Mouse (Mus musculus) CH12.LX (cell line): ENCODE measurements around the gene Ogdhl. TPM values are rescaled to one million over a fixed set of nuclear protein-coding genes. Genes with fewer than 3 reads are reported as not detected.

Source experiments
- DNase-seq: peaks from one replicate; pipeline ENCODE4 v3.0.0-alpha.2; 2013; ENCODE audit errors: extremely low read depth
- H3K27ac ChIP-seq: 2 replicates; pipeline ENCODE4 v1.5.1; 2012; ENCODE audit warnings: low read depth, mild to moderate bottlenecking, control low read depth, moderate library complexity; ENCODE audit not compliant: insufficient read depth
- H3K27me3 ChIP-seq: replicated peaks from 2 replicates; pipeline ENCODE3; 2012; ENCODE audit warnings: inconsistent platforms
- H3K36me3 ChIP-seq, 2 experiments: replicated peaks in 1 of 2; 2 replicates each; pipeline versions ENCODE3 to v1.6.1; 2012; ENCODE audit warnings: inconsistent platforms in 1 of 2, low read length in 1 of 2, mild to moderate bottlenecking in 1 of 2, mixed read lengths in 1 of 2, moderate library complexity in 1 of 2; ENCODE audit not compliant: control insufficient read depth in 1 of 2, insufficient read depth in 1 of 2
- H3K4me1 ChIP-seq, 2 experiments: 2 replicates each; pipeline ENCODE4 v1.6.1; 2012; ENCODE audit warnings: inconsistent platforms in 1 of 2, moderate library complexity in 1 of 2; ENCODE audit not compliant: insufficient read depth in 2 of 2, control insufficient read depth in 1 of 2
- H3K4me2 ChIP-seq: 2 replicates; pipeline ENCODE4 v1.6.1; 2012; ENCODE audit warnings: low read depth, mild to moderate bottlenecking, control low read depth; ENCODE audit not compliant: poor library complexity, insufficient read depth, severe bottlenecking
- H3K4me3 ChIP-seq, 3 experiments: fragments of 150-350 bp in 1 of 3; sonication (generic) in 1 of 3; replicated peaks in 1 of 3; 2 replicates each; pipeline versions ENCODE3 to v1.5.1; 2011 to 2012; ENCODE audit warnings: low read depth in 2 of 3, low read length in 2 of 3, mild to moderate bottlenecking in 2 of 3, moderate library complexity in 2 of 3, control low read depth in 1 of 3, improper control_type of control experiment in 1 of 3, inconsistent platforms in 1 of 3, mixed read lengths in 1 of 3; ENCODE audit not compliant: poor library complexity in 1 of 3
- H3K79me2 ChIP-seq: replicated peaks from 2 replicates; pipeline ENCODE4 v1.6.1; 2012; ENCODE audit warnings: mild to moderate bottlenecking, moderate library complexity; ENCODE audit not compliant: control insufficient read depth, poor library complexity, insufficient read depth, severe bottlenecking; ENCODE audit errors: extremely low read depth
- H3K9ac ChIP-seq: 2 replicates; pipeline ENCODE4 v1.6.1; 2012; ENCODE audit warnings: low read depth, mild to moderate bottlenecking, control low read depth, moderate library complexity; ENCODE audit not compliant: insufficient read depth
- H3K9me3 ChIP-seq: replicated peaks from 2 replicates; pipeline ENCODE3; 2012; ENCODE audit warnings: low read length, inconsistent platforms, mixed read lengths
- CHD1 ChIP-seq: IDR thresholded peaks from 2 replicates; pipeline ENCODE4 v1.6.1; 2012; ENCODE audit warnings: low read depth, low read length, improper control_type of control experiment, inconsistent platforms
- CHD2 ChIP-seq: IDR thresholded peaks from 2 replicates; pipeline ENCODE4 v1.6.1; 2011; ENCODE audit warnings: low read length, improper control_type of control experiment
- CTCF ChIP-seq, 2 experiments: IDR thresholded peaks in 1 of 2; conservative IDR thresholded peaks in 1 of 2; 2 replicates each; pipeline ENCODE4 v1.5.1; 2011 to 2012; ENCODE audit warnings: low read depth in 2 of 2, low read length in 2 of 2, improper control_type of control experiment in 1 of 2, inconsistent platforms in 1 of 2, mild to moderate bottlenecking in 1 of 2, moderate library complexity in 1 of 2
- EP300 ChIP-seq: IDR thresholded peaks from 2 replicates; pipeline ENCODE4 v1.6.1; 2011; ENCODE audit warnings: low read length, improper control_type of control experiment
- ETS1 ChIP-seq: conservative IDR thresholded peaks from 2 replicates; pipeline ENCODE4 v1.6.1; 2012; ENCODE audit warnings: low read depth, mild to moderate bottlenecking, inconsistent platforms, low read length, improper control_type of control experiment, moderate library complexity
- GABPA ChIP-seq: IDR thresholded peaks from 2 replicates; pipeline ENCODE4 v1.6.1; 2012; ENCODE audit warnings: low read depth, low read length, improper control_type of control experiment, inconsistent platforms; ENCODE audit not compliant: insufficient replicate concordance
- IRF4 ChIP-seq: IDR thresholded peaks from 2 replicates; pipeline ENCODE4 v1.6.1; 2014; ENCODE audit warnings: low read depth, mild to moderate bottlenecking, inconsistent platforms, low read length, improper control_type of control experiment
- JUN ChIP-seq: IDR thresholded peaks from 2 replicates; pipeline ENCODE4 v1.6.1; 2011; ENCODE audit warnings: low read depth, mild to moderate bottlenecking, low read length, improper control_type of control experiment, moderate library complexity; ENCODE audit not compliant: insufficient read depth
- JUND ChIP-seq: conservative IDR thresholded peaks from 2 replicates; pipeline ENCODE4 v1.6.1; 2011; ENCODE audit warnings: low read depth, low read length, improper control_type of control experiment
- KAT2A ChIP-seq: IDR thresholded peaks from 2 replicates; pipeline ENCODE4 v1.6.1; 2012; ENCODE audit warnings: low read length, improper control_type of control experiment, inconsistent platforms; ENCODE audit not compliant: insufficient replicate concordance
- MAFK ChIP-seq: IDR thresholded peaks from 2 replicates; pipeline ENCODE4 v1.6.1; 2011; ENCODE audit warnings: low read length, improper control_type of control experiment; ENCODE audit not compliant: insufficient replicate concordance
- MAZ ChIP-seq: IDR thresholded peaks from 2 replicates; pipeline ENCODE4 v1.6.1; 2012; ENCODE audit warnings: low read depth, mild to moderate bottlenecking, inconsistent platforms, low read length, improper control_type of control experiment, moderate library complexity
- NELFE ChIP-seq: IDR thresholded peaks from 2 replicates; pipeline ENCODE4 v1.6.1; 2011; ENCODE audit warnings: low read depth, low read length, improper control_type of control experiment
- NRF1 ChIP-seq: IDR thresholded peaks from 2 replicates; pipeline ENCODE4 v1.6.1; 2014; ENCODE audit warnings: low read depth, mild to moderate bottlenecking, inconsistent platforms, low read length, improper control_type of control experiment, moderate library complexity
- PAX5 ChIP-seq: IDR thresholded peaks from 2 replicates; pipeline ENCODE4 v1.6.1; 2012; ENCODE audit warnings: low read length, inconsistent platforms, mixed read lengths
- POLR2AphosphoS2 ChIP-seq: IDR thresholded peaks from 2 replicates; pipeline ENCODE4 v1.6.1; 2011; ENCODE audit warnings: low read depth, low read length, improper control_type of control experiment
- RAD21 ChIP-seq: IDR thresholded peaks from 2 replicates; pipeline ENCODE4 v1.6.1; 2011; ENCODE audit warnings: low read depth, mild to moderate bottlenecking, low read length, improper control_type of control experiment, moderate library complexity
- SIN3A ChIP-seq: IDR thresholded peaks from 2 replicates; pipeline ENCODE4 v1.6.1; 2012; ENCODE audit warnings: low read length, improper control_type of control experiment, inconsistent platforms
- TBP ChIP-seq: conservative IDR thresholded peaks from 2 replicates; pipeline ENCODE4 v1.6.1; 2011; ENCODE audit warnings: low read depth, low read length, improper control_type of control experiment
- TCF12 ChIP-seq: IDR thresholded peaks from 2 replicates; pipeline ENCODE4 v1.6.1; 2014; ENCODE audit warnings: low read depth, mild to moderate bottlenecking, inconsistent platforms, low read length, improper control_type of control experiment
- dilution Hi-C: fragments of 300-500 bp; cut with MboI; formaldehyde crosslinking; loops from 2 replicates; pipeline ENCODE4 v1.14.3; 2020; ENCODE audit warnings: low sequenced_read_pairs; ENCODE audit not compliant: extremely low pct_unique_long_range_greater_than_20kb, extremely low pct_ligation_motif_present
- in situ Hi-C: fragments of 300-500 bp; cut with MboI; formaldehyde crosslinking; loops from 3 replicates; pipeline ENCODE4 v1.14.3; 2019; ENCODE audit warnings: low sequenced_read_pairs, low pct_ligation_motif_present, low pct_unique_long_range_greater_than_20kb, mixed read lengths
- polyA plus RNA-seq: library from polyadenylated mRNA; unstranded; fragments of >175 nt; gene quantifications from 2 replicates; pipeline ENCODE4 v1.2.1, GENCODE M21; 2012; ENCODE audit warnings: low read depth; ENCODE audit not compliant: insufficient read length
- total RNA-seq, 2 experiments: library from RNA; depleted of rRNA; stranded (reverse); fragments of 300-350 nt in 1 of 2; fragments of >200 nt in 1 of 2; gene quantifications; 2 replicates each; pipeline ENCODE4 v1.2.3; 2012 to 2014

Gene Ogdhl
- total and polyA plus RNA-seq, 3 experiments = 1.4 to 11.1 (median 6.5) TPM

DNA sequence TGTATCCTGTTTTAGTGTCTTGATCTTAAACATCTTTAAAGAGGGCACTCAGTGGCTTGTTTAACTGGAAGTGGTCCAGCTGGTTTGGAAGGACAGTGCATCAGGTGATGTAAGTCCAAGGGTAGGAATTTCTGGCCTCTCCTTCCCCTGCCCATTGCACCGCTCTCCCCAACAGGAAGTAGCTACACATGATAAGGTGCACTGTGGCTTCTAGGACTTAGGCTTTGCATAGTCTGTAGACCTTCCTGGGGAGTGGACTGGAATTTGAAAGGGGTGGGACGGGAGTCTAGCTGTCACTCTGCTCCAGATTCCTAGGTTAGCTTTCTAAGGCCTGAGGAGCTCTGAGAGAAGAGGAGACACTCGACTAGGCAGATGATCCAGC is 58.3 kb downstream of the Ogdhl start:
- dilution Hi-C loops = no loop called here
- DNase-seq = no peak
- H3K27me3 ChIP-seq = peaks cover 20% of the 10 kb centered on the region

DNA sequence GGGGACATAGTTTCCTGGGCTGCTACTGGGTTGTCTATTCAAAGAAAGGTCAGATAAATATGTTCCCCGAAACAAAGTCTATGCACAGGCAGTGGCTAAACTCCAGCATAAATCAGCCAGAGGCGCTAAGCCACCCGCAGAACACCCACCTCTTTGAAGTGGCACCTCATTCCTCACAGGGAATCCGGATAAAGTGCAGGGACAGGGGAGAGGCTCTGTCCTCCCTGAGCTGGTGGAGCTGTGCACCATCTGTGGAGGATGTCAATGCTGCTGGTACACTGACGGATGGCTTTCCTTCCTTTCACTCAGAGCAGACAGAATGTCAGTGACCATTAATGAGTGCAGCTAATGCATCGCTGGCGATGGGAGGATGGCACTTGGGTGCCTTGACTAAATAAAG is 59.2 kb downstream of the Ogdhl start:
- dilution Hi-C loops = no loop called here

More for the DNA sequence above, 58.3 kb downstream of the Ogdhl start:
- Histone ChIP-seq H3K4me2 (no peak overlapping the region), H3K9me3 (no peaks in the 10 kb centered on the region), H3K4me3 (no peak overlapping the region), H3K27ac (no peak overlapping the region), H3K79me2 (no peaks in the 10 kb centered on the region), H3K36me3 (no peaks in the 10 kb centered on the region), H3K9ac (no peak overlapping the region), H3K4me1 (no peaks in the 10 kb centered on the region)
- no peak for TF ChIP-seq SIN3A
- TF ChIP-seq CTCF (conservative IDR thresholded peaks at IDR 0.05 in 1 of 2, IDR thresholded peaks at IDR 0.05 in 1 of 2; ENCODE audit: low read depth in 2 of 2, low read length in 2 of 2) = no peak
- no peak for TF ChIP-seq TCF12
- no peak for TF ChIP-seq RAD21
- no peak for TF ChIP-seq NELFE
- no peak for TF ChIP-seq KAT2A
- no peak for TF ChIP-seq PAX5
- TF ChIP-seq JUND = no peak
- TF ChIP-seq ETS1 = no peak
- no peak for TF ChIP-seq GABPA
- TF ChIP-seq MAFK = no peak
- TF ChIP-seq IRF4 = no peak
- TF ChIP-seq POLR2AphosphoS2 = no peak
- TF ChIP-seq EP300 = no peak
- TF ChIP-seq CHD2 = no peak
- TF ChIP-seq CHD1 = no peak
- TF ChIP-seq NRF1 = no peak
- TF ChIP-seq JUN = no peak
- TF ChIP-seq TBP = no peak
- TF ChIP-seq MAZ = no peak
- in situ Hi-C loops = no loop called here

More for the DNA sequence above, 59.2 kb downstream of the Ogdhl start:
- H3K27ac ChIP-seq = no peak overlapping the region
- no peak overlapping the region for H3K9ac ChIP-seq
- no peaks in the 10 kb centered on the region for H3K79me2 ChIP-seq
- in situ Hi-C loops = no loop called here
- H3K4me2 ChIP-seq = no peak overlapping the region
- H3K4me3 ChIP-seq = no peak overlapping the region
- H3K36me3 ChIP-seq = no peaks in the 10 kb centered on the region
- no peaks in the 10 kb centered on the region for H3K4me1 ChIP-seq
- H3K27me3 ChIP-seq = peaks cover 20% of the 10 kb centered on the region
- TF ChIP-seq RAD21 = no peak
- no peaks in the 10 kb centered on the region for H3K9me3 ChIP-seq
- DNase-seq = no peak
